Mouse (Mus musculus) WW6 (cell line): ENCODE results near the gene Polr1e.
"Not testable (repeated sequence)": the region's sequence is repeated elsewhere in the genome, so short reads cannot be mapped to it uniquely, and the experiment has no call there.

Source experiments
- DNase-seq: peaks from one replicate; pipeline ENCODE4 v3.0.0-alpha.2; 2013; ENCODE audit warnings: low read depth, low spot score

Polr1e gene

DNA sequence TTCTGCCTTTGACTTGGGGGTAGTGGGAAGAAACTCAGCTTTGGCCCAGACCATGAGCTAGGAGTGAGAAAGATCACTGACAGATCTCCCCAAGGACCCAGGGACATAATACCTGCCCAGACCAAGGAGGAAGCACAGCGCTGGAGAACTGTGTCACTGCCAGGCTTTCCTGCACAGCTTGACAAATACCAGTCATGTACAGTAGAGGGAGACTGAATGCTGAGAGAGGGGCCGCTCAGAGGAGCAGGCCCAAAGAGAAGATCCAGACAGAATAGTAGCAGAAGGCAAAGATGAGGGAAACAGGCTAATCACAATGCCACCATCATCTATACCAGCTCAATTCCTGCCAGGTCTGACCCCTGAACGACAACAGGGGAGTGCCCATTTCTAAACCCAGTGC is 36.5 kb downstream of the Polr1e start:
- peak; percentile 9 for DNase-seq

DNA sequence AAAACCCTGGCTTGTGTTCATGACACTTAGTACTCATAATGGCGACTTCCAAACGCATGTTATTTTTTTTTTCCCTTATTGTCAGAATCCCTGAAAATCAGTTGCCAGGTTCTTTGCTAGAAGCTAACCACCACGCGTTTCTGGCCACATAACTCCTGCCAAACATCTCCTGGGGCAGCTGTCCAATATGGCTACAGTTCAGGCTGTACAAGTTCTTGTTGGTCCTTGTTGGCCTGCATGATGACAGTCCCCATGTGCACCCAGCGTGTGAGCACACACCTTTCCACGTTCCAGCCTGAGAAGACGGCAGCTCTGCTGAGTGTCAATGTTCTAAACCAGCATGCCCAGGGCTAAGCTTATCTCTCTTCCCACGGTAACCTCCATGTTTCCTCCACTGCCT is 37.1 kb downstream of the Polr1e start:
- DNase-seq: no peak

DNA sequence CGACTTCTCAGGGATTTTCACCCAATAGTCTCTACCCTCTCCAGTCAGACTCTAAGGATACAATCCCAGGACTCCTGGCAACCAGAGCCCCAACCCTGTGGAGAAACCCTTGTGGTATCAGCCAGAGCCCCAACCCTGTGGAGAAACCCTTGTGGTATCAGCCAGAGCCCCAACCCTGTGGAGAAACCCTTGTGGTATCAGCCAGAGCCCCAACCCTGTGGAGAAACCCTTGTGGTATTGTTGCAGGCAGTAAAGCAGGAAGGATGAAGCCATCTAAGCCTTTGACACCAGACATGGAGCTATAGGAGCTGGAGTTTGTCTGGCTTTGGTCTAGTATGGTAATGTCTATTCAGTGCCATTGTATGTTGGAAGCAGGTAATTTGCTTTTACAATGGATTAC is 45.5 kb downstream of the Polr1e start:
- not testable (repeated sequence) for DNase-seq

DNA sequence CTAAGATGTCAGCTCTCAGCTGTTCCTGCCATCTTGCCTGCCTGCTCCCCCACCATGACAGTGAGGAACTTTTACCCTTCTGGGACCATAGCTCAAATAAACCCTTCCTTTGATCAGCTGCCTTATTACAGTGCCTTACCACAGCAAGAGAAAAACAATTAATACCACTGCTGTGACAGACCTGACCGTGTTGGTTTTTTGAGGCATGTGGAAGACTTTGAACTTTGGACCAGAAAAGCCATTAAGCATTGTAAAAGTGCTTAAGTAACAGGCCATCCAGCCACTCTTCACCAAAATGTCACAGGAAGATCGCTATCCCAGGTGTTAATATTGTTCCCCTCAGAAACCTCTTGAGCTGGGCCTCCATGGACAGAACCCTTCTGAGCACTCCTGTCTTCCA is 46.2 kb downstream of the Polr1e start:
- DNase-seq: no peak

DNA sequence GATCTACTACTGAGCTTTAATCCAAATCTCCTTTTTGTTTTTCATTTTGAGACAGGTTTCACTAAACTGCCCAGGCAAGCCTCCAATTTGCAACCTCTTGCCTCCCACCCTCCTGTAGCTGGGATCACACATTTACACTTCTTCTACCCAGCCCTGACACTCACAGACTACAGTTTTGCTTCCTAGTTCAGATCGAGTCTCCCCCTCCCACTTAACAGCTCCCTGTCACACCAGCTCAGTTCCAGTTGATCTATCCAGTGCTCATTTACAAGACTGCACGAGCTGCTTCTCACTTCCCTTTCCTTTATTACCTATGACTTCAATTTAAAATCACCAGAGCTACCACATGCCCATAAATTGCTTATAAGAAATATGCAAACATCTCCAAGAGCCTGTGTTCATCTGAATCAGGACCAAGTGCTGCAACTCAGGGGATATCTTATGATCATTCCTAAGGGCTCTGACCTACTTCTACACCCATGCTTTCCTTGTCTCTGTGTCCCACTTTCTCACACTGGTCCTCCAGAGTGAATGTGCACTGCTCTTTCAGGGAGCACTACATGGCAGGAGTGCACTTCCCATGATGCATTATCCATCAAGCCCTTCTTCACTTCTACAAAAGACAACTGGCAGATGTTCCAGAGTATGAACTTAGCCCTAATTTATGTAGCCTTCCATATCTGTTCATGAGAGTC is 47.8 kb downstream of the Polr1e start:
- no peak for DNase-seq

DNA sequence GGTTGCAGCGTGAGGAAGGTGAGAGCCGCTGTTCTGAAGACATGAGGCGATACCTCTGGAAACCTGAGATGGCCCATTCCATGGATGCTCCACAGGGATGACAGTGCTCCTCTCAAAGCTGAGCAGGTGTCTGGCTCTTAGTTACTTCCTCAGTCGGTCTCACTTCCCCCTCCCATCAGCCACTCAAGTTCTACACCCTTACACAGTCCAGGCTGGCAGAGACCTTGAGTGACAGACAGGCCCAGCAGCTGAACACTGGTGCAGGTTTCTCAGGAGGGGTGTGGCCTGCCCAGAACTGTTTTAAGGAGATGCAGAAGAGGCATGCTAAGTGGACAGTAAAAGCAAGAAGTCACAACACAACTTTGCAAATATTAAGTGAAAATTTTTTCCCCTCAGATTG is 49.4 kb downstream of the Polr1e start:
- no peak for DNase-seq

DNA sequence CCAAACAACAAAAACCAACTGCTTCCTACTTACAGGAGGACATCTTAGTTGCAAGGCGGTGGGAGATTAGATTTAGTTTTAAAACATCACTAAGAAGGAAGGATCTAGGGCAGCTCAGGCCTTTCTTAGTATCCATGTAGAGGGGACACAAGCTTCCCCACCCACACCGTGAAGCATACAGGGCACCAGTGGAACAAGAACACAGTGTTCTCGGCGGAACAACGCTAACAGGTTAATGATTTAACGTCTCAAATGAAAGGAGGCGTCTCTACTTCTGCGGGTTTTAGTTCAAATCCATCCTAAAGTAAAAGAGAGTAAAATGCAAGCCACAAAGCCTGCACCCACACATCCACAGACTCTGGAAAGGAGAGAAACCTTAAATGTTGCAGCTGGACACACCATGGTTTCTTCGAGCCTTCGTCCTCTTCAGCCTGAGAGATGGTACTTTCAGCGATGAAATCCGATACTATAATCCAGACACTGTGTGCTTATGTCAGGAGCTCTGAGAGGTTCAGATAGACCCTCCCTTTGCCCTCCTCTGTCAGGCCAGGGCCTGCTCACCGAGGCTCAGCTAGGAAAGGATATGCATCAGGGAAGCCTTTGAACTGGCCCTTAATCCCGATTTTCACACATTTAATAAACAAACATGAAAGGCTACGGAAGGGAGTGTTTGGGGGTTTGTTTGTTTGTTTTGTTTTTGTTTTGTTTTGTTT is 54.0 kb downstream of the Polr1e start:
- DNase-seq: no peak

DNA sequence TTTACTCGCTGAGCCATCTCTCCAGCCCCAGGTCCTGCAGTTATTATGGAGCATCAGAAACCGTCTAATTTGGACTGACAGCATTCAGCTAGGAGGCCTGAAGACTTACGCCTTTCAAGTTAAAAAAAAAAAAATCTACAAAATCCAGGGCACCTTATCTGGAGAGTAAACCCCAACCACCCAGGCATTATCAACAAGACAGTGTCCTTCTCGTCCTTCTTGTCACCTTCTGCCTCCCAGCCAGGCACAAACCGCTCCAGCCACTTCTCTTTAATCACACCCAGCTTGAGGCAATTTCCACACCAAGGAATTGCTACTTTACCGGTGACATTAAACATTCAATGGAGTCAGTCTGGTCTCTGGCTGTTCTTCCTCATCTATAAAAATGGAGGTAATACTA is 55.2 kb downstream of the Polr1e start:
- DNase-seq: no peak

DNA sequence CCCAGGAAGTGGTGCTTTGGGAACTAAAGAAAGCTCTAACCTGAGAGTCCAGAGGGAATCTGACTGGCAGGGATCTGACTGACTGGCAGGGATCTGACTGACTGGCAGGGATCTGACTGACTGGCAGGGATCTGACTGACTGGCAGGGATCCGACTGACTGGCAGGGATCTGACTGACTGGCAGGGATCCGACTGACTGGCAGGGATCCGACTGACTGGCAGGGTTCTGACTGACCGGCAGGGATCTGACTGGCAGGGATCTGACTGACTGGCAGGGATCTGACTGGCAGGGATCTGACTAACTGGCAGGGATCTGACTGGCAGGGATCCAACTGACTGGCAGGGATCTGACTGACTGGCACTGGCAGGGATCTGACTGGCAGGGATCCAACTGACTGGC is 62.7 kb downstream of the Polr1e start:
- DNase-seq: not testable (repeated sequence)

DNA sequence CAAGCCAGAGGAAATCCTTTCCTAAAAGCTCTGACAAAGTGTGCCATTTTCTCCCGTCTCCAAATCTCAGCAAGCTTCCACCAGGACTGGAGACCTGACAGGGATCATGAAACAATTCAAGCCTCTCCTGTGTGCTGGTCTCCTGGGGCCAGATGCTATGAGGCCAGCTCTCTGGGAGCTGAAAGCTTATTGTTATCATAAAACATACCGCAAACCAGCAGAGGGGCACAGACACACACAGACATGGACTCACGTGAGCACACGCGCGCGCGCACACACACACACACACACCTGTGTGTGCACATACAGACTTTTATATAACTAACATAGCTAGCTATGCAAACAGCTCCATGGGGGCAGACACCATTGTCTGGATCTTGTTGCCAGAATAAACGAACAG is 64.6 kb downstream of the Polr1e start:
- DNase-seq: no peak

DNA sequence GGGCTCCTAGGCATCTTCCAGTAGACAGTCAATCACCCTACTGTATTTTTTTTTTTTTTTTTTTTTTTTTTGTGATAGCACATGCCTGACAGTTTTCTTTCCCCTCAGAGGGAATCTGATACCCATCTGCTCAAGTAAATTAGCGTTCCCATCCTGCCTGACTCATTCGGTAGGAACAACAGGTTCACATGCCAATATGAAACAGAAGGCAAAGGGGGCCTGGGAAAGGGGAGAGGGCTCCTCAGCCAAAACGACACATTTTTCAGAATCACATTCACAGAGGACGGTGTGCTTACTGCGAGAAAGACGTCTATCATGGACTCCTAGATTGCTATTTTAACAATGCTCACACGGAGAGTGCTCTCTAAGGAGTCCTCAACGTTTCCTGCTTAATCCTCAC is 65.1 kb downstream of the Polr1e start:
- no peak for DNase-seq

DNA sequence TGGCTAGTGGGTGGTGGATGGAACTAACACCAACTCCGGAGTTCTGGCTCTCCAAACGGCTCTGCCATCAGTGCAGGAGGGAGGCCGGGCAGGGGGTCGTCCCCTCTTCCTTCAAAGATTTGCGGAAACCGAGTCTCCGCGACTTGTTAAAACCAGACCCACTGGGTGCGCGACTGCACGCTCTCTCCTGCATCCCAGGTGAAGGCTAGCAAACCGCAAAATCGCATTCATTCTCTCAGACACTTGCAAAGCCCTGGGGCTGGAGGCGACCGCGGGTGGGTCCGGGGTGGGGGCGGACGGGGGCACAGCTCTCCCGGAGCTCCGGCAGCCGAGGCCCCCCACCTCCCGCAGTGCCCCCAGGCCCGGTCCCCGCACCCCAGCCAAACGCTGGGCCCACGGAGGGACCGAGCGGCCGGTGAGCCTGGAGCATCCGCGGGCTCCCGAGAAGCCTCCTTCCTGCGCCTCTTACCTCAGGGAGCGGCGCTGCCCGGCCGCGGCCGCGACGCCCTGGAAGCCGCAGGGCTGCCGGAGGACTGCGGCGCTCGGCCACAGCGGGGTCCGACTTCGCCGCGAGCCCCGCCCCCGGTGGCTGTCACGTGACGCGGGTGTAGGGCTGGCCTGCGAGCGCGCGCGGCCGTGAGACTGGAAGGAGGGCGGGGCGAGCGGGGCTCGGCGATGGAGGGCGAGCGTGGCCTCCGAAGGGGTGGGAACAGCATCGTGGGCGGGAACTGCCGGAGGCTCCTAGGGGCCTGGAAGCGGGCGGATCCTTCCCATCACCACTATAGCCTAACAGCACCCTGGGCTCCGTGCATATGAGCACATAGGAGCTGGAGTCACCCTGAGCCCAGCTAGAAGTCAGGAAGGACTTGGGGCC is 65.9 kb downstream of the Polr1e start, which contains the start of gene Fbxo10:
Fbxo10 (minus strand) TSS at position 584 of the 874 bp plus-strand sequence.
- DNase-seq: peak; percentile 89

DNA sequence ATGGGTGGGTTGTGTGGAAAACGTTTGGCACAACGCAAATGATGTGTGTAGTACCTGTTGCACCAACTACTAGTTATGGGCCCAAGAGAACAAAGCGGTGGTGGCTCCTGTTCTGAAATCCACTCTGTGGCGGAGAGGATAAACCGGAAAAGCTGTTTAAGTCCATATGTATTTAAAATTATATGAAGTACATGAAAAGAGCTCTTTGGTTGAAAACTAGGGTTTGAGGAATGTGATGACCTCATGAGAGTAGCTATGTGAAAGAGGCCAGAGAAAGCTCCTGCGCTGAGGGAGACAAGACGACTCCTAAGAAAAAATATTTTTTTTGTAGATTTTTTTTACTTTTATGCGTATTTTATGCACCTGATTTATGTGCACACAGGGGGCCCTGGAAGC is 66.5 kb downstream of the Polr1e start:
- DNase-seq: no peak
